Mouse (Mus musculus) intestine, postnatal 0 days (tissue): Measurements from ENCODE around the gene Aatf. TPM values are rescaled to one million over a fixed set of nuclear protein-coding genes. Genes with fewer than 3 reads are reported as not detected.

Experiments used
- ATAC-seq: fragments of 200-750 bp; cut with Nextera tagmentation; 2 replicates; pipeline ENCODE4 v1.8.0; 2017; ENCODE audit warnings: mild to moderate bottlenecking, moderate TSS enrichment, moderate library complexity
- H3K27ac ChIP-seq: fragments of 300-500 bp; sonication (generic); 2 replicates; pipeline ENCODE4 v1.5.1; 2014; ENCODE audit warnings: mild to moderate bottlenecking, low read depth, low read length, moderate library complexity
- H3K27me3 ChIP-seq: fragments of 300-500 bp; sonication (generic); replicated peaks from 2 replicates; pipeline ENCODE4 v1.6.1; 2014; ENCODE audit warnings: low read length, mixed read lengths; ENCODE audit not compliant: control insufficient read depth, insufficient read depth
- H3K36me3 ChIP-seq: fragments of 300-500 bp; sonication (generic); 2 replicates; pipeline ENCODE4 v1.6.1; 2014; ENCODE audit warnings: mild to moderate bottlenecking, moderate library complexity; ENCODE audit not compliant: control insufficient read depth, insufficient read depth
- H3K4me1 ChIP-seq: fragments of 300-500 bp; sonication (generic); replicated peaks from 2 replicates; pipeline ENCODE4 v1.6.1; 2014; ENCODE audit warnings: antibody characterized with exemption, low read length, mixed read lengths; ENCODE audit not compliant: control insufficient read depth, insufficient read depth
- H3K4me2 ChIP-seq: fragments of 300-500 bp; sonication (generic); replicated peaks from 2 replicates; pipeline ENCODE4 v1.6.1; 2014; ENCODE audit warnings: low read depth, mild to moderate bottlenecking, moderate library complexity
- H3K4me3 ChIP-seq: fragments of 300-500 bp; sonication (generic); 2 replicates; pipeline ENCODE4 v1.5.1; 2014; ENCODE audit warnings: low read depth, low read length
- H3K9ac ChIP-seq: fragments of 300-500 bp; sonication (generic); 2 replicates; pipeline ENCODE4 v1.6.1; 2014; ENCODE audit warnings: mild to moderate bottlenecking, low read depth, low read length
- H3K9me3 ChIP-seq: fragments of 300-500 bp; sonication (generic); 2 replicates; pipeline ENCODE4 v1.6.1; 2016; ENCODE audit warnings: mixed run types; ENCODE audit not compliant: control insufficient read depth
- CTCF ChIP-seq: sonication (generic); IDR thresholded peaks from 2 replicates; pipeline ENCODE4 v1.5.1; 2016; ENCODE audit warnings: low read depth, mild to moderate bottlenecking, control low read depth, antibody characterized with exemption, moderate library complexity
- WGBS: fragments of 180-500 bp; shearing (Covaris S2); extraction: QIAGEN DNeasy Blood & Tissue Kit; methylation state at CpG from one replicate; pipeline ENCODE4 v1.1.7; 2014; 5-methylcytosine and 5-hydroxymethylcytosine counted together
- polyA plus RNA-seq: library from polyadenylated mRNA; unstranded; fragments of >200 nt; fragmentation: Nextera tagmentation; extraction: Ambion mirVana; gene quantifications from 2 replicates; pipeline ENCODE4 v1.2.1, GENCODE M21; 2015

The Aatf gene
- polyA plus RNA-seq, 1 experiment from 2014 or later = 25.6 TPM

DNA sequence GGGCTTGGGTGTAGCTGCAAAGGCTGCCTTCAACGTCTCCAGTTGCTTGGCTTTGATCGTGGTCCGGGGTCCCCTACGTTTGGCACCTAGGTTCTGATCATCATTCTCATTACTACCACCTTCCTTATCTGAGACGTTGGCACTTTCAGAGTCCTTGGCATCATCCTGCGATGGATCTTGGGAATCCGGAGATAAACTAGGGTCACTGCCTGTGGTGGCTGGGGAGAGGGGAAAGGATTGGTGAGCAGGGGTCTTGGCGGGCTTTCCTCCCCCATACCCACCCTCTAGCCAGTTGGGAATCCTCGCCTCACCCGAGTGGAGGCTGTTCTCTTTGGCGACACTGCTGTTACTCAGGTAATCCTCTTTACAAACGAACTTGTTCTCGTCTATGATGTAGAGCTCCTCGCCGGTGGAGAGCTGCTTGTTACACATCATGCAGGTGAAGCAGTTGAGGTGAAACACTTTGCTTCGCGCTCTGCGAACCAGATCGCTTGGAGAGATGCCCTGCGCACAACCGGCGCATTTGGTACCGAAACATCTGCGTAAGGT is 8.5 kb upstream of the Aatf start:
- peaks cover 11% of the 10 kb centered on the region; the same call in 1 of the 2 replicates for H3K4me1 ChIP-seq
- no peak overlapping the region for H3K9ac ChIP-seq
- no peak overlapping the region; the same call in 1 of the 2 replicates for H3K4me2 ChIP-seq
- no peak for ATAC-seq
- peaks cover 97% of the 10 kb centered on the region for H3K27me3 ChIP-seq
- 21% methylated on average over 24 of the region's 24 CpGs for WGBS
- no peak for TF ChIP-seq CTCF
- H3K36me3 ChIP-seq = no peaks in the 10 kb centered on the region
- peak overlapping the region; percentile 40; the same call in 1 of the 2 replicates for H3K4me3 ChIP-seq
- no peaks in the 10 kb centered on the region for H3K9me3 ChIP-seq
- H3K27ac ChIP-seq = no peak overlapping the region

DNA sequence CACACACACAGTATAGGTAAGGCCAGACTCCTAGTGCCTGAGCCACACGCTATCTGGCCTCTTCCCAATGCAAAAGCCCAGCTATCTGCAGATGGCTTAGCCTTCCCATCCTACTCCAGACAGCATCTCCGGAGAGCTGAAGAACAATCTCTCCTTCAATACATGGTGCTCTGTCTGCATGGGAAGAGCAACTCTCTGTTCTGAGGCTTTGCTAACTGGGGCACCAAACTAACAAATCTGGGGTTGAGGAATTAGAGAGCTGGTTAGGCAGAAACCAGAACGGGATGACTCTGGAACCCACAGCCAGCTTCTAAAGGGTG is 7.7 kb upstream of the Aatf start:
- Histone ChIP-seq H3K27me3 (peaks cover 97% of the 10 kb centered on the region), H3K4me2 (no peak overlapping the region), H3K9me3 (no peaks in the 10 kb centered on the region), H3K4me1 (peaks cover 11% of the 10 kb centered on the region; the same call in 1 of the 2 replicates), H3K27ac (no peak overlapping the region), H3K9ac (no peak overlapping the region), H3K4me3 (no peak overlapping the region), H3K36me3 (no peaks in the 10 kb centered on the region)
- WGBS = 49% methylated on average over 3 of the region's 3 CpGs
- no peak for TF ChIP-seq CTCF
- ATAC-seq = no peak

DNA sequence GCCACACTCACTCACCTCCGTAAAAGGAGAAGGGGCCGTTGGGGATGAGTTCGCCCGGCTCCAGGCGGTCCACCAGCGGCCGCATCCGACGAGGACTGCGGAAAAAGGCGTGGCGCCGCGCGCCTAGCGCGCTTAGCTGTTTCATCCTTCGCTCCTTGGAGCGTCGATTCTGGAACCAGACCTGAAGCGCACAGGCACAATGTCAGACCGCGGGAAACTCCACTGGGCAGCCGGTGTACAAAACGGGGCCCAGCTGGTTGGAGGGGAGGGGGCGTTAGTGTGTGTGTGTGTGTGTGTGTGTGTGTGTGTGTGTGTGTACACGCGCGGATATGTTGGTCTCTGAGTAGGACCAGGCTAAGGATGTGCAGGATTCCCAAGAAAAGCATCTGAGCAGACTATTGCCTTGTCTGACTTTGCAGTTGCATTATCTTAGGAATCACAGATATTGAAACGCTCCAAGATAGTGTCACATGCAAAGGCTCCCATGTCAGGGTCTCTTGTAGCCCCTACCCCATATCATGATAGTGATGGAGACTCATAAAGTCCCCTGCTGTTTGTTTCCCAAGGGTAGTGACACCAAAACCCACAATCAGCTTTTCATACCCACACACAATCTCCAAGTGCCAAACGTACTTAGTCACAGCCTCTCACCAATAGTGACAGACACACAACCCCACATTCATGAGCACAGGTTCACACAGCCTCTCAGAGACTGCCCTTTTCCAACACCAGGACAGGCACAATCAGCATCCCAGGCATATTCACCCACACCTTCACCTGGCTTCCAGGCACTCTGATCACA is 7.1 kb upstream of the Aatf start:
- peaks cover 97% of the 10 kb centered on the region for H3K27me3 ChIP-seq
- H3K4me1 ChIP-seq = peaks cover 10% of the 10 kb centered on the region; the same call in 1 of the 2 replicates
- H3K4me3 ChIP-seq = no peak overlapping the region
- H3K4me2 ChIP-seq = no peak overlapping the region
- no peak overlapping the region for H3K27ac ChIP-seq
- H3K36me3 ChIP-seq = no peaks in the 10 kb centered on the region
- no peak for ATAC-seq
- H3K9me3 ChIP-seq = no peaks in the 10 kb centered on the region
- H3K9ac ChIP-seq = no peak overlapping the region
- TF ChIP-seq CTCF = no peak
- 15% methylated on average over 31 of the region's 31 CpGs for WGBS

DNA sequence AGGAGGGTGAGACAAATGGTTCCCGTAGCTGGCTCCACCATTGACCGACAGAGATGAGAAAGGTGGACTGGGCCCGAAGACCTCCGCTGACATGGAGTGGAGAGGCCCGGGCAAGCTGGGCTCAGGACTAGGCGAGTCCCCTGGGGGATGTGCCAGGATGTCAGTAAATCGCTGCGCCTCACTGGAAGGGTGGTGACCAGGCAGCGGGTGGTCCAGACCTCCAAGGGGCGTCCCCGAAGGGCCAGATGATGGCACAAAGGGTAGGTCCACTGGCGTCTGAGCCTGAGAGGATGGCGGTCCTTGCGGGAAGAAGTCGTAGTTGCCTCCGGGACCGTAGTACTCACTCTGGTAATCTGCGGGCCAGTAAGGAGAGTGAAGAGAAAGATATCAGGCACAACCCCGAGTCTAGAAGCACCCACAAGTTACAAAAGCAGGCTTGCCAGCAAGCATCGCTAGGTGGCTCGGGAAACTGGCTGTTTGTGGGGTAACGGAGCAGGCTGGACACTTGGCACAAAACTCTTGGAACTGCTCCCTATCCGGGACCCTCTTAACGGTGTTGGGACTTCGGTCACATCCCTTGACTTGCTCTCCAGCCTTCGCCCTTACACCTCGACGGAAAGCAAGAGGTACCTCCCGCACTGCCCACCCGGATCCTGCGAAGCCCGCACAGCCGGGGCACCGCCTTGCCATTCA is 6.4 kb upstream of the Aatf start:
- WGBS = 31% methylated on average over 34 of the region's 34 CpGs
- no peaks in the 10 kb centered on the region for H3K36me3 ChIP-seq
- H3K4me2 ChIP-seq = no peak overlapping the region
- ATAC-seq = no peak
- peaks cover 6% of the 10 kb centered on the region; the same call in 1 of the 2 replicates for H3K4me1 ChIP-seq
- no peak overlapping the region for H3K4me3 ChIP-seq
- H3K9me3 ChIP-seq = no peaks in the 10 kb centered on the region
- no peak overlapping the region for H3K9ac ChIP-seq
- no peak for TF ChIP-seq CTCF
- peaks cover 97% of the 10 kb centered on the region for H3K27me3 ChIP-seq
- H3K27ac ChIP-seq = no peak overlapping the region

DNA sequence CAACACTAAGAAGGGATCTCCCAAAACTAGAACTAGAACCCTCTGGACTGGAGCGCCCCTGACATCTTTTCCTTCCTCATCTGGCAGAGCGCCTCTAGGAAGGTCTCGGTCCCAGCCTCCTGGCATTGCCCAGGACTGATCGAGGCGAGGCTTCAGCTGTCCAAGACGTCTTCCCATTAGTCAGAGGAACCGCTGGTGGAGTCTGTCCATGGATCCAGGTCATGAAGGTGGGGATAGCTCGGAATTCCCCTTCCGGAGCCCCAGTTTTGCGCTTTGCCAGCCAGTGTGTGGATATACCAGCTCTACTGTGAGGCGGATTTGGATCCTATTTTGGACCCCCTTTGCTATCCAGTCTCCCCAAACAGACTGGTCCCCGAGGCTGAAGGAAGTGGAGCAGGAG is 5.7 kb upstream of the Aatf start:
- no peak for ATAC-seq
- no peak overlapping the region for H3K4me3 ChIP-seq
- no peaks in the 10 kb centered on the region for H3K9me3 ChIP-seq
- TF ChIP-seq CTCF = no peak
- no peaks in the 10 kb centered on the region for H3K36me3 ChIP-seq
- H3K9ac ChIP-seq = no peak overlapping the region
- WGBS = 55% methylated on average over 12 of the region's 12 CpGs
- H3K4me2 ChIP-seq = no peak overlapping the region
- H3K27ac ChIP-seq = no peak overlapping the region
- H3K27me3 ChIP-seq = peaks cover 93% of the 10 kb centered on the region
- H3K4me1 ChIP-seq = peaks cover 6% of the 10 kb centered on the region; the same call in 1 of the 2 replicates

DNA sequence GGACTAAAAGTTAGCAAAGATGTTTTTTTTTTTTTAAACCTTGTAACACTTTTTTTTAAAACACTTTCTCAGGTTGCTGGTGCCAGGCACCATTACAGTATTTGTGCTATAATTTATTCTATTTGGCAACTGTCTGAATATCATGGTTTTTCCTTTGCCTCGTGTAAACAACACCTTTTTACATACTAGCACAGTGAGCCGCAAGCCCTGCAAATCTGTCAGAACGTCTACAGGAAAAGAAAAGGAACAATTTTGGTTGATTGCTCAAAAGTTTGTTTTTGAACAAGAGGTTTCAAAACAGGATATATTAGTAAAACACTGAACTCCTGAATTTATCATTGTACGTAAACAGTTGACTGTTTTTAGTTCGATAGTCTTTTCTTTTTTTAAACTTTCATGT is 4.9 kb upstream of the Aatf start:
- Histone ChIP-seq H3K27me3 (peaks cover 86% of the 10 kb centered on the region), H3K36me3 (no peaks in the 10 kb centered on the region), H3K9me3 (no peaks in the 10 kb centered on the region), H3K9ac (no peak overlapping the region), H3K4me1 (peaks cover 6% of the 10 kb centered on the region; the same call in 1 of the 2 replicates), H3K4me2 (no peak overlapping the region), H3K4me3 (no peak overlapping the region), H3K27ac (no peak overlapping the region)
- WGBS = 71% methylated on average over 5 of the region's 5 CpGs
- TF ChIP-seq CTCF = no peak
- ATAC-seq = no peak
